Mouse (Mus musculus) layer of hippocampus, adult 8-10 months (tissue): ENCODE data around the gene Ddc. TPM values are rescaled to one million over a fixed set of nuclear protein-coding genes. Genes with fewer than 3 reads are reported as not detected.
A peak's percentile ranks its signal among the peaks of the same experiment; 100 is the strongest.

Experiments
- DNase-seq, 2 experiments: peaks; one replicate each; pipeline ENCODE4 v3.0.0; 2022; ENCODE audit warnings: low spot score in 2 of 2
- total RNA-seq, 4 experiments: library from RNA; stranded (reverse); gene quantifications; 2 replicates each; pipeline ENCODE4 v1.2.4; 2022

Ddc gene
- total RNA-seq: 10 to 100 TPM in 2 of 4 experiments, 1 to 10 TPM in 2; 7.4 to 11.0 (median 9.1) TPM

DNA sequence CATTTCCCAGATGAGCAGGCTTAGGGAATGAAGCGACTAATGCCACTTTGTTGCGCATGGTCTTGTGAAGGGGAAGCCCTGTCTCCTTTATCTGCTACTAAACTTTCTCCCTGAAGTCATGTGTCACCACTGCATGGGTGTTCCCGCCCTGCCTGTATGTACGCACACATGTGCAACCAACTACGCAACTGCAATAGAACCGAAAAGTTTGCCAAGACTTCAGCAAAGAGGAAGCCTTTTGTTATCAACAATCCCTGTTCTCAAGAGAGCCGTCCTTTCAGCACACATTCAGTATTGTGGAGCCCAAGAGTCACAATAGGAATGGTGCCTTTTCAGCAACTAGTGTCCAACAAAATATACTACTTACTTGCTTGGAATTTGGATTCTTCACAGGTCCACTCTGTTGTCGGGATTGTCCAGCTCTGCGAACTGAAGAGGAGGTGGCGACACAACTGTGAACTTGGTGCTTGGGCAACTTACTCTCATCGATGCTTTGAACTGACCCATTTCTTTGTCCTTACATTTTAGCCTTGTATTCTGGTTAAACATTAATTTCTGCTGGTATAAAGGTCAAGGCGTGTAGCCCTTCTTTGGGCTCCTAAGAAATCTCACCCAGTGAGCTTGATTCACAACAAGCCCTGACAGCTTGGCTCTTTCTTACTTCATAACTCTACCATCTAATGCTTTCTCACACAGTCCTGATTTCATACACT is at the start of gene Ddc:
Gene Ddc (minus strand): TSS at position 500 of the 713 bp plus-strand sequence.
- DNase-seq: no peak

DNA sequence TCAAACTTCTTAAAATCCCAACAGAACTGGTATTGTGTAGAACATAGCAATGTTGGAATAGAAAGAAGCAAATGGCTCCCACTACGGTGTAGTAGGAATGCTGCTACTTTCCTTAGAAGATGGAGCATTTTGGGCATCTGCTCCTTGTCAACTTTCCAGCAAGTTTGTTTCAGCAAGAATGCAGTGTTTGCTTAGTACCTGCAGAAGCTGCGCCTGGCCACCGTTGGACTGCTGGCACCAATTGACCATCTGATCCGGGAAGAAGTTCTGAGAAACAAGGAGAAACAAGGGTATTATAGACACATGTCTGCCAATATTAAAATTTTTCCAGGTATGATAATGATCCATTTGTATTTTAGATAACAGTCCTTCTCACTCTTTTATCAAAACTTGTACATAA is 47.8 kb upstream of the Ddc start:
- DNase-seq: no peak

DNA sequence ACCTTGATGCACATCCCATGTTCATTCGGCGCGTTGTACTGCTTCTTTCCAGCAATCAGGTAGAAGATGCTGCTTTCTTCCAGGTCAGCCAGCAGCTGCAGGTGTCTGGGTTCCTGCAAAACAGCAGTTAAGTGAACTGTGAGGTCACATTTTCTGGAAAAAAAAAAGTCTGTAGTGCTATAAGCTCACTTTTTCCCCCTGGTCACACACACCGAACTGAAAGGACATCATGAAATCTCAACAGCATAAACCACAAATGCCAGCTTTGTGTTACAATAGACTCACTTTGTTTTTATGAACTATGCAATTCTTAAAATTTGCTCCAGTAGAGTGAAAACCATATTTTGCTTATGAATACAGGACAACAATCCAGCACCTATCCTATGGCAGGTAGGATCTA is 46.9 kb upstream of the Ddc start:
- DNase-seq: no peak

DNA sequence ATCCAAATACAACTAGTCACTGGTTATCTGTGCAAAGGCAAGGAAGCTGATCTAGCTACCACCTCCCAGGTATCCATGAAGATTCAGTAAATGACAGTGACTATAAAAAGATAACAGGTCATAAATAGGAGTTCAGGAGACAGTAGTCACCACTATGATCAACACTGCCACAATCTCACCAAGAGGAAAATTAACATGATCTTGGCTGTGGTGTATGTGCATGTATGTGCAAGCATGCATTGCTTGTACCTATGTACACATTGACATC is 46.1 kb upstream of the Ddc start:
- DNase-seq: no peak

- DNase-seq: no peak
Observed at GRCm38 (mm10) chr11:11943240-11944081, 45.5 kb upstream of the Ddc start.

- no peak for DNase-seq
Observed at GRCm38 (mm10) chr11:11942320-11943217, 44.6 kb upstream of the Ddc start.

DNA sequence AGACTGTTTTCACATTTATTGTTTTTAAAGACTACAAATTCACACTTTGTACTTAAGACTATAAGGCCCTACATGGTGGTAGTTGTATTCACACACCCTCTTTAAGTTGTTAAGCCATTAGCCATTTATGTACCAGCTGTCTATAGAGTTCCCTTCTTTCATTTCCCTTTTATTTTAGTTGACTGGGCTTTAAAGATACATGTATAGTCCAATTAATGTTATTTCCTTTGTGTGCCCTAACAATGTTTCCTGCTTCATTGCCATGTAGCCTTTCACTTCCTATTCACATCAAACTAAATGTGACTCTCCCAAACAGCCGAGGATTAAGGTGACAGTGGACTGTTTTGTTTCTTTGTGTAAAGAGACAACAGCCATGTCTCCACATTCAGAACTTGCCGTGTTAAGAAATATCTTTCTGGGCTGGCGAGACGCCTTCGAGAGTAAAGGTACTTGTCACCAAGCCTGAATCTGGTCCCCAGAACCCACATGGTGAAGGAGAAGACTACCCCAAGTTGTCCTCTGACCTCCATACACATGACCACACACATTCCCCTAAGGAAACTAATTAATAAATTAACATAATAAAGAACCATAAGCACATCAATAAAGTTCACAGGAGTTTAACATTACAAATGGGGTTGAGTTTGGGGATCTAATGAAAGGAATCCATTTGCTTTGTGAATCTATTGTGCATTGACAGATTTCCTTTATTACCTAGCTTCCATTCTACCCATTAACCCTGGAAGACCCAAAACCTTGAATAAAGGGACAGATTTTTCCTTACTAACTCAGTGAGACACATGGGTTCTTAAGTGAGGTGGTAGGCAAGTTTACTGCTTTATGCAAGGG is 43.1 kb upstream of the Ddc start:
- no peak for DNase-seq

- DNase-seq: no peak
Observed at GRCm38 (mm10) chr11:11939611-11940010, 41.7 kb upstream of the Ddc start.

- DNase-seq: no peak
Observed at GRCm38 (mm10) chr11:11938591-11938990, 40.6 kb upstream of the Ddc start.

DNA sequence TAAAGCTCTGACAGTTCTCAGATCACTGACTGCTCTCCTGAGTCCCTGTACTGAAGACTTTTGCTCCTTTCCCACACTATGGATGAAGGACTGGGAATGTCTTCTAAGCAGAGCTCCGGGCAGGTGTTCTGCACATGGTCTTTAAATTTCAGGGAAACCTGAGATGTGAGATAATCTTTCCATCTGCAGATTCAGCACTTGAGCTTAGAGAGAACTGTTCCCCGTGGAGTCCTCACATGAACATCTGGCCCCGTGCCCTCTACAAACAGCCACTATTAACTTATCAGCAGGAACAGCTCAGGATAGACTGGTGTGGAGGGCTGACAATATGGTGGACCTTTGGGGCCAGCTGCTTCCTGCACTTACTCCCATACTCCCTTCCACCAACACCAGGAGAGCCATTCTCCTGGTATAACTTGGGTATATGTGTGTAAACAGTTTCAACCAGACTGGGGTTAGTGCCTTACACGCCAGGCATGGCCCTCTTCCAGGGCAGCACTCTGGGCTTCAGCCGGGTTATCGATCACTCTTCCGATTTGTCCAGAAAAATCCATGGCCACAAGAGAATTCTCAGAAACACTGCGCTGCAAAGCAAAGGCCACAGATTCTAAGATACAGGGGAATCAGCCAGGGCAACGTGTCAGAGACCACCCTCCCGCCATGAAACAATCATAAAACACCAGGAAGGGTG is 39.5 kb upstream of the Ddc start:
- no peak for DNase-seq

- no peak for DNase-seq
Observed at GRCm38 (mm10) chr11:11934808-11935207, 36.9 kb upstream of the Ddc start.

- peak; percentile 48 for DNase-seq
Observed at GRCm38 (mm10) chr11:11932102-11932789, 34.3 kb upstream of the Ddc start.

GRCm38 (mm10) chr11:11931688-11932087 is 33.7 kb upstream of the Ddc start:
- DNase-seq: no peak

GRCm38 (mm10) chr11:11930527-11930926 is 32.6 kb upstream of the Ddc start:
- DNase-seq: no peak

DNA sequence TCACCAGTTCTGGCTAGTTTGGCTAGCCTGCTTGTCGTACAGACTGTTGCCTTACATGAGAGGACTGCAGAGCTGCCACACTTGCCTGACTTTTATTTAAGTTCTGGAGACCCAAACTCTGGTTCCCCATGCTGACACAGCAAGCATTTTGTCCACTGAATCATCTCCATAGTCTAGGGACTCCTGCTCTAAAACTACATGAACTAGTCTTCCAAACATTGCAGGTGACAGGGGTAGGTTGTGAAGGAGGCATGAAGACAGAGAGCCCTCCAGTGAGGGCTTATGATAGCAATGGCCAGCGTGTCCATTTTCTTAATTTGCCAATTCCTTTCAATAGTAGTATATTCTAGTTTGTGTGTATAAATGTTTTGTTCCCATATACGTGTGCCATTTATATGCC is 31.1 kb upstream of the Ddc start:
- no peak for DNase-seq

- DNase-seq: no peak
Observed at GRCm38 (mm10) chr11:11928586-11928985, 30.6 kb upstream of the Ddc start.

DNA sequence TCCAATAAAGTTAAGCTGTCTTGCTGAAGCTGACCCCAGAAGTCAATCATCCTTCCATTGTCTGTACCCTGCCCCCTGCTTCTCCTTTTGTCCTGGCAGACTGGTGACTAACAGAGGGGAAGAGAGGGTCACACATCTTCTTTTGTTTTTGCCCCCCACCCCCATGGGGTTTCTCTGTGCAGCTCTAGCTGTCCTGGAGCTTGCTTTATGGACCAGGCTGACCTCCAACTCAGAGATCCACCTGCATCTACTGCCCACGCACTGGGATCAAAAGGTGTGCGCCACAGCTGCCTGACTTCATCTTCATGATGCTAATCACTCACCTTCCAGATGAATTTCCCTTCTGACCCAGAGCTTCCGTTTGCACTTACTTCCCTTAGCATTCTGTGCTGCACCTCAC is 26.0 kb upstream of the Ddc start:
- DNase-seq: no peak

DNA sequence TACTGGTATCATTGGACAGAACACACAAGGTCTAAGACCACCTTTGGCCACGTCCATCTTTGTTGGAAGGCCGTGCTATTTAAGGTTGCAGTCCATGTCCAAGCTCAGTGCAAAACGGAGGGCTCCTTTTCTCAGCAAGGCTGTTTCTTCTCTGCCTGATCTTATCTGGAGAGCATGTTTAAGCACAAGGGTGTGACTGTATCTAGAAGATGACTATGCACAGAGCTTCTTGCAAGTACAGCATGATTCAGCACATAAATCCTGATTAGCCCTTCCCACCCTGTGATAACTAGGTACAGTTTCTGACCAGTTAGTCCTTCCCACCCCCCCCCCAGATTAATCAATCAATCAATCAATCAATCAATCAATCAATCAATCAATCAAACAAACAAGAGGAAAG is 25.4 kb upstream of the Ddc start:
- DNase-seq: no peak

DNA sequence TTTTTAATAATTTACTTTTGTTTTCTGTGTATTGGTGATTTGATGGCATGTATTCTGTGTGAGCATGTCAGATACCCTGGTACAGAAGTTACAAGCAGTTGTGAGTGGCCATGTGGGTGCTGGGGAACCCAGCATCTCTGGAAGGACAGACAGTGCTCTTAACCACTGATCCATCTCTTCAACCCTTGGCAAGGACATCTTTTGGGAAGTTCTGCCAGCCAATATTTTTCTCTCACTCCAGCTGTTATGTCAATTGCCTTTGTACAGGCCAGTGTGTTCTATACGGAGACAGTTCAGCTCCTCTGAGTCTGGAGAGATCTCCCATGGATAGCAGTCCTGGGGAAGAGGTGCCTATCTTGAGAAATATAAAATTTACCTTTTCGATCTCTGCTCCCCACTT is 24.2 kb upstream of the Ddc start:
- DNase-seq: no peak
